Mouse (Mus musculus) gonadal fat pad, adult 2 months (tissue): ENCODE measurements around the gene Phlpp2. TPM values are rescaled to one million over a fixed set of nuclear protein-coding genes. Genes with fewer than 3 reads are reported as not detected.

Experiments used
- DNase-seq: peaks from one replicate; pipeline ENCODE4 v3.0.0-alpha.2; 2012; ENCODE audit warnings: low read depth
- polyA plus RNA-seq: library from polyadenylated mRNA; depleted of rRNA; stranded (reverse); fragments of >200 nt; gene quantifications from 2 replicates; pipeline ENCODE4 v1.2.3, GENCODE M21; 2012; rRNA removed

Gene Phlpp2
- polyA plus RNA-seq, 1 experiment, result 7.4 TPM

DNA sequence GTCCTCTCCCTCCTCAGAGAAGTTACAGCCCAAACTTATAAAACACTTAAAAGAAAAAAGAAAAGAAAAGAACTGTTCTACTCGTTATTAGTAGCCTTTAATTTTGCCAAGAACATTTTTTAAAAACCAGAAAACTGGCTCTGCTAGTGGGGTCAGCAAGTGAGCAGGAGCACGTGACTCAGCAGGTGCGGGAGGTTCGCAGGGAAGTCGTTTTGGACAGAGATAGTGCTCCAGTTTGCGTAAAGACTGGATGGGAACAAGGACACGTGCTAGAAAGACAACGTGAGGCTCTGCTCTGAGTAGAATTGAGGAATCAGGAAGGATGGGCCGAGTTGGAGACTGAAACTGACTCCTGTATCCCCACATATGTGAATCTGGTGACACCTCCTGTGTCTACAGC lies 94.6 kb downstream of the Phlpp2 start:
- DNase-seq, result no peak

DNA sequence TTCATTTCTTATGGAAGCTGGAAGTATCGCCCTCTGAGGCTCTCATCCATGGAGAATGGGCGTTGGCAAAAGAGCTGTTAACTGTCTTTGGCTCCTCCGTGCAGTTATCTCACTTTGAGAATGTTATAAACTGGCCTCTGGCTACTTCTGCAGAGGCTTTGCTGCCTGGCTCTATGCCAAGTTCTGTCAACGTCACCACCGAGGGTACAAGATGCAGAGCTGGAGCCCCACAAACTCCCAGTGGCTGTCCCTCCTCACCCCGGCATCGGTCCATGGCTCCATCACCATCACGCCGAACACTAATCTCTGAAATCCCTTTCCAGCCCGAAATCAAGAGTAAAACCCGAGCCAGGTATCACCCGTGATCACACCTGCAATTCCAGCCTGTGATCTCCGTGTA lies 95.1 kb downstream of the Phlpp2 start:
- no peak for DNase-seq

DNA sequence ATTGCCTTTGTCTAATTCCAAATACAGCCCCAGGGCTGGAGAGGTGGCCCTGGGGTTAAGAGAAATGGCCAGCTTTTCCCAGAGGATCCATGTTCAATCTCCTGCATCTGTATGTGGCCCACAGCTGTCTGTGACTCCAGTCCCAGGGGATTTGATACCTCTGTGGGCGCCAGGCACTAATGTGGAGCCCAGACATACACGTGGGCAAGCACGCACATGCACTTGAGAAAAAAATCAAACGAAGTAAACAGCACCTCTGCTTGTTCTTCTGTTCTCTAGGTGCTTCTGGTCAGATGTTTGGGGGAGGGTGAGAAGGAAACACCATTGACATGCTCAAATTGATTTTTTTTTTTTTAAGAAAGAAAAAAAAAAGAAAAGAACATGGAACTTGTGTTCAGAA lies 95.8 kb downstream of the Phlpp2 start:
- DNase-seq, result no peak

DNA sequence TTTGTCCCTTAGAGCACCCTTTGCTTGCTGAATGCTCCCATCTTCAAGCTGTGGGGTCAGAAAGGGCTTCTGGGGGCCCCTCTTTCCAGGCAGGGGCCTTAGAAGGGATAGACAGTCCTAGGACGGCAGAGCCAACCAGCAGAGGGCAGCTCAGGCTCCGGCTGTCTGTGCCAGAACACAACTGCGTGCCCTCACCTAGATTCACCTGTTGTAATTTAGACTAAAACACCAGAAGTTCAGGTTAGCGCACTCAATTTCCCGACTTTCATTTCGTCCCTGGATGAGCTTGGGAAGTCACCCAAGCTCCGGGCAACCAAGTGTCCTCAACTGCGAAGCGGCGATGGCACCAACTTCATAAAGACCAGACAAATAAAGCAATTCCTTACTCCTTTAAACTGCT lies 100.5 kb downstream of the Phlpp2 start:
- DNase-seq, result no peak

DNA sequence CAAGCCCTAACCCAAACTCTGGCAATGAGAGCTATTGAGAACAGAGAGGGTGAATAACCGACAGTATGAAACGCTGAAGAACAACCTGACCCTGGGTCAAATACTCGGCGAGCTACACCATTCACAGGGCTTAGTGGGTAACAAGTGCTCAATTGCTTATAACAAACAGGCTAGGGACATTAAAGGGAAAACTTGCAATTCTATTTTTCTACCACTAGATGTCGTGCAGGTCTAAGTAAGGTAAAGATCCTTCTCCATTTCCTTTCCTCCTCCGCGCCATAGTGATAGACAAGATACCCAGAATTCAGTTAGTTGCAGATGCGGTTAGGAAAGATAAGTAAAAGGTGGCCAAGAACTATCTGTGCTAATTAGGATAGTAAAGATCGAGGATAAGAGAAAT lies 102.0 kb downstream of the Phlpp2 start:
- no peak for DNase-seq

DNA sequence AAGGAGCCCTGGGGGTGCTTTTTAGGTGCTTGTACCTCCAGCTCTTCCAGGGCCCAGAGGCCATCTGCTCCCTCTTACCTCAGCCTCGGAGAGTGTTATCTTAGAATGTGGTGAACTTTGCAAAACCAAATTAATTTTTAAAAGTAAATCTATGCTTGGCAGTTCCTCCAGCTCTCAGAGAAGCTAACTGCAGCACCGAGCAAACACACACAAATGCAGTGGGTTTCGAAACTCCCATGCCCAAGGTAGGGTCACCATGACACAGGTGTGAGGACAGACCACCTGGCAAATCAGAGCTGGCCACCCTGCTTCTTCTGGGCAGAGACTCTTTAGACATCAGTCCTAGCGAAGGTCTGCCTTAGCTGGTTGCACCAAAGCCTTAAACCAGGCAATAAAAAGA lies 104.6 kb downstream of the Phlpp2 start:
- no peak for DNase-seq

DNA sequence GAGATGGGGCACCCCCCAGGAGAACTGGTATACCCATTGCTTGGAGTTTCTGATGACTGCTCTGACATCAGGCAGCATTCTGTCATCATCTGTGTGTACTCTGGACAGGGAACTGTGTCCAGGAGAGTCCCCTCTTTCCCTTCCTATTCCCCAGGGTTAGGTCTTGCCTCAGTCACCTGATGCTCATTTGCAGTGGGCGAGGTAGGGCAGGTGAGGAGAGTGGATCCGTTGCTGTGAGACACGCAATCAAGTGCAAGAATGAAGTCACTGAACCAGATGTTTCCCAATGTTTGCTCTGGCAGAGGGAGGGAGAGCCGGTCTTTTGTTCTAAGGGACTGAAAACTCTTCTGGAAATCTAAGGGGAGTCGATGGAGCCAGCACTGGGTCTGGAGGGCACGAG lies 111.0 kb downstream of the Phlpp2 start:
- no peak for DNase-seq

DNA sequence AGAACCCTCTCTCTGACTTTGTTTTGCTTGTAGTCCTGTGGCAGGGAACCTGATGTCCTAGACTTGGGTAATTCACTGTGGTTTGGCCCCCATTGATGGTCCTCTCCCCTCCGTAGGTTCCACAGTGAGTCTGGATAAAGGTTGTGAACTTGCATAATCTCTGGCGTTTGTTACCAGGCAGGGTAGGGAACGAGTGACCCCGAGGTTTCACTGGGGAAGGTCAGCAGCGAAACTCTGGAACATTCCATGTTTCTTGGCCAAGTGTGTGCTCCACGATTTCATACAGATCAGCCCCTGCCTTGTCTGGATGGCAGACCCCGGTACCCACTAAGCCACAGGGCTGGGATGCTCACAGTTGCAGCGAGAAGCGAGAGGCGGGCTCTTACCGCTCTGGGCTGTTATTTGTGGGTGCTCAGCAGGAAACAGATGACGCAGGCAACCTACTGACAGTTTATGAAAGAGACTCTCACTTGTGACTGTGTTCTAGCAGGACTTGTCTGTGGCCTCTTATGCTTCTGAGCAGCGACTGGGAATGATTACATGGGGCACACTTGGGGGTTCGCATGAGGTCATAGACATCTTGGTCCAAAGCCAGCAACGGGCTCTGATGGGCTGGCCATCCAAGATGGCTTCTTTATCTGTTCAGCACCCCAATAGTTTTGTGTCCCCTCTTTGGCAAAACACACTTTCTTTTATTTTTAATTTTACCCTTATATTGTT lies 114.2 kb downstream of the Phlpp2 start:
- no peak for DNase-seq

DNA sequence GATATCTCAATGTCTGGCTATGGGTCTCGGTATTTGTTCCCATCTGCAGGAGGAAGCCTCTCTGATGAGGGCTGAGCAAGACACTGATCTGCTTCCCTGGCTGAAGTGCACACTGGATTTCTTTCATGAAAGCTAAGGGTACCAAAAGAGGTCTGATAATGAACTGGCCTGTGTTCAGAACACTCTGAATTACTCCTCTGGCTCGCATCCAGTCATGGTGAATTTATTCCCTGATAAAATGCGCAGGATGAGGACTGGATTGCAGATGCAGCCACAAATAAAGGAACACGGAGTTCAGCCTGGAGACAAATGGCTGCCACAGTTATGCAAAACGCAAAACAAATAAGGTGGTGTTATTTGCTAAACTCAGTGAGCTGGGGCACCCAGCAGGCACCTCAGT lies 115.6 kb downstream of the Phlpp2 start:
- DNase-seq, result no peak

DNA sequence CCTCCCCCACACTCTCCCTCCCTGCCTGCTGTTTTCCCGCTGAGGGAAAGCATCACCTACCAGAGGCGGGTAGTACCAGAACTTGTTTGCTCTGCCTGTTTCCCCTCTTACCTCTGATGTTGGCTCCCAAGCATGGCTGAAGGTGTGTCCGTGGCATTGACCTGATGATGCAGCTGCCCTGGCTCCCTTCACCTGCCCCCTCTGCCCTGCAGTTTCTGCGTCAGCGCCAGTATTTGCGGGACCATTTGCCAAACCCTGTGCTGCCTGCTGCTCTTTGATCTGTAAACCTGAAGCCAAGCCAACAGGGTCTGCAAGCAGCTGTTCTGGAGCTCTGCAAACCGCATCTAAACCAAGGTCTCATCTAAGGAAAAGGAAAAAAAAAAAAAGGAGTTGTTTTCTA lies 118.0 kb downstream of the Phlpp2 start:
- no peak for DNase-seq

DNA sequence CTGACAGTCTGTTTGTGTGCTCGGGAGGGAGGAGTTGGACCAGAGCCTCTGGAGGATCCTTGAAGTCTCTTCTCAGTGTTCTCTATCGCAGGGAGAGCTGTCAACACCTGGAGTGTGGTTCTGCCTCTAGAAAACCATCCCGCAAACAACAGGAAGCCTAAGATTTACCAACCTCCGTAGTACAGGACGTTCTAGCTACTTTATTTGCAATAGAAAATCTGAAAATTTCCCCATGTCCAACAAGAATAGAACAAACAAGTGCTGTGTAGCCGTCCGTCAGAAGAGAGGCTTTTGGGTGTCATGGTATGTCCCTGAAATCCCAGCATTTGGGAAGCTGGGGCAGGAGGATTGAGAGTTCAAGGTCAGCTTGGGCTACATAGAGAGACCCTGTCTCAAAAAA lies 119.4 kb downstream of the Phlpp2 start:
- DNase-seq, result no peak

DNA sequence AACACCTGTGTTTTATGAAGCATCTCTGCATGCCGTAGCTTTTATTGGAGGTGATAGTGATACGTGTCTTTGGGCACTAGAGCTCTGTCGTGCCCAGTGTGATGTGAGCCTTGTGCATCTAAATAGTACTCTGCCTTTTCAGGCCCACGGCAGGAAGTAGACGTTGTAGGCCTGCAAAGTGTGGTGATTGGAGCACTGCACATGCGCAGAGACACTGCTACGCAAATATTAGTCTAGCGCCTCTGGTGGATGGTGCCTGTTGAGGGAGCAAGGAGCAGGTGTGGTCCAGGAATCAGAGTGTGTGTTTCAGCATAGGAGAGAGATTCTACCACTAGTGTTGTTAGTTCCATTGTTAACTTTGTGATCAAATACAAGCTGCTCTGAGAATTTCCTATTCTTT lies 120.8 kb downstream of the Phlpp2 start:
- no peak for DNase-seq

DNA sequence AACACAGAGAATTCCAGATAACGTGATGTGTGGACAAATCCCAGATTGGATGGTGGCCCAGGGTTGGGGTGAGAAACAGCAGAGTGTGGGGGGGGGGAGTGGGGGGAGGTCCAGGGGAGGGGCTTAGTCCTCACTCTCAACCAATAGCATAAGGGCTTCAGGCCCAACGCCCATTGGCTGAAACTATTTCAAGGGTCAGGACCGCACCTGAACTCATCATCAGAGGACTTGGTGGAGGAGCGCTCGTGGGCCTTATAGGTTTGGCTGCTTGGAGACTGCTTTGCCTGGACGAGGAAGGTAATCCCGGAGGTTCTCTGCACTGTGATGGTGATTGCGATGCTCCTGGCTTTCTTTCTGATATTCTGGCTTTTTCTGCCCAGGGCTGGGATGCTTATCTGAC lies 121.9 kb downstream of the Phlpp2 start, which contains the start of gene Tat:
Gene Tat (plus strand): TSS at position 214 of the 400 bp plus-strand sequence.
- no peak for DNase-seq

DNA sequence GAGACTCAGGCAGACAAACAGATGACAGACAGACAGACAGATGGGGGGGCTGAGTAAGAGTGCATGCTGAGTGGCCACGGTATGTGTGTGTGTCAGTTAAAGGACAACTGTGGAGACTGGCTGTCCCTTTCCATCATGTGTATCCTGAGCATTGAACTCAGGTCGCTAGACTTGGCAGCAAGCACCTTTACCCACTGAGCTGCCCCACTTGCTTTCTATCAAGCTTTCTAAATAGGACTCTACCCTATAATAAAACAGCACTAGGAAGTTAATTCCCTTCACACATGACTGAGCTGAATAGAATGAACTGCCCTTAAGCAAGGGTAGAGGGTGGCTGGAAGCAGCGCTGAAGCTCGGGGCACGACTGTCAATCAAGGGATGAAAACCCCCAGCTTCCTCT lies 123.8 kb downstream of the Phlpp2 start:
- DNase-seq, result no peak

DNA sequence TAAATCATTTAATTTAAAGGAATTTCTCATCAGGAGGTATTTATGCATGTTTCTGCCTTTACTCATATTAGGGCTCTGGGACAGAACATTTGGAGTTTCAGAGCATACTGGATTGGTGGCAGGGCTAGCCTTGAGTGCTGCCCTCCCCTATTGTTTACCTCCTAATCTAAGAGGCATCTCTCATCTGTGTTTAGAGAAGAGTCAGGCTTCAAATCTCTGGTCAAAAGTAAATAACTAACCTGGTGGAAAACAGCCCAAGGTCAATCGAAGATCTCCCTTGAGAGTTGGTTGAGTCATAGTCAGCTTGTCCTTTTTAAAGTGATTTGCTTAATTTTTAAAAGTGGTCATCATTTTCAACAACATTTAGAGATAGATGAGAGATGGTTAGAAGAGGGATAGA lies 124.6 kb downstream of the Phlpp2 start:
- DNase-seq, result no peak

Other genes with a start within 250 kb of the Phlpp2 start
- gene Ist1, start 175.3 kb upstream of the Phlpp2 start, polyA plus RNA-seq, result 53.2 and 58.4 TPM in 2 replicates
- gene Zfp821, start 163.0 kb upstream of the Phlpp2 start, polyA plus RNA-seq, result 8.2 and 8.4 TPM in 2 replicates
- 14.4 and 15.2 TPM in 2 replicates for gene Atxn1l, start 130.8 kb upstream of the Phlpp2 start, polyA plus RNA-seq
- 44.1 and 44.8 TPM in 2 replicates for gene Ap1g1, start 90.0 kb upstream of the Phlpp2 start, polyA plus RNA-seq
- gene Marveld3, start 93.7 kb downstream of the Phlpp2 start, polyA plus RNA-seq, result 4.8 and 8.3 TPM in 2 replicates
- gene Tat, start 121.9 kb downstream of the Phlpp2 start, polyA plus RNA-seq, result 0.34 and 0.94 TPM in 2 replicates
- 1.6 and 2.3 TPM in 2 replicates for gene Chst4, start 171.2 kb downstream of the Phlpp2 start, polyA plus RNA-seq
- 4.0 and 4.5 TPM in 2 replicates for gene Zfp612, start 211.2 kb downstream of the Phlpp2 start, polyA plus RNA-seq
- not detected in 2 replicates for gene Gm21964, start 232.7 kb downstream of the Phlpp2 start, polyA plus RNA-seq
- not detected in 2 replicates for gene Gm17720, start 234.2 kb downstream of the Phlpp2 start, polyA plus RNA-seq